Mouse (Mus musculus) testis, adult 2 months (tissue): ENCODE data around the gene Marveld1.

ENCODE experiments used
- CTCF ChIP-seq: fragments of 200-500 bp; IDR thresholded peaks from 2 replicates; pipeline ENCODE4 v1.5.1; 2012; ENCODE audit warnings: low read depth, mild to moderate bottlenecking, inconsistent platforms, low read length, moderate library complexity; ENCODE audit not compliant: control insufficient read depth, insufficient read depth, insufficient replicate concordance
- POLR2A ChIP-seq: fragments of 200-500 bp; IDR thresholded peaks from 2 replicates; pipeline ENCODE4 v1.6.1; 2012; ENCODE audit warnings: low read depth, mild to moderate bottlenecking, inconsistent platforms, low read length, moderate library complexity; ENCODE audit not compliant: control insufficient read depth

DNA sequence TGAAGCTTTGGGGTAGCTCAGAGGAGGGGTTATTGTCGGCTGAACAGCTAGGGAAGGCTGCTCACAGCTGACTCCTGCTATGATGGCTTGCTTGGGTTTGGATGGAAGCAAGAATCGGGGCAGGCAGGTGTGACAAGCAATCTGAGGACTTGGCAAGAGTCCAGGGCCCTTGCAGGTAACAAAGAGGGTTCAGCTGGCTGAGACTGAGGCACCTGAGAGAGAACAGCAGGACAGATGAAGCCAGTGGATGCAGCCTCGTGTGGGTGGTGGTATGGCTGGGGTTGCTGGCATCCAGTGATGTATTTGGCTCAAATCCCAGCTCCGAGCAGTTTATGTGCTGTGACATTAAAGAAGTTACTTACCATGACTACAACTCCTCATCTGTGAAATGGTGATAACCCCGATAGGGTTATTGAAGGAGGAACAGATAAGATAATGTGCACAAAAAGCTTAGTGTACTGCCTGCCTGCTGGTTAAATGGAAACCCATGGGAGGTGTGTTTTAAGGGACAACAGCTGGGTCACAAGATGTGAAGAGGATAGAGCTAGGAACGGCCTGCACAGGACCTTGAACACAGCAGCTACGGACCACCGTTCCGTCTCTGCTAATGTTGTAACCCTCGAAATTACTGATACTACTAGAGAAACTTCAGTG, 22.2 kb downstream of the Marveld1 start:
- TF ChIP-seq CTCF (no peak), POLR2A (no peak)
